Mouse (Mus musculus) liver, postnatal 0 days (tissue): ENCODE data around the gene Cutal. TPM values are rescaled to one million over a fixed set of nuclear protein-coding genes. Genes with fewer than 3 reads are reported as not detected.

Experiments
- ATAC-seq: fragments of 200-750 bp; cut with Nextera tagmentation; 2 replicates; pipeline ENCODE4 v1.8.0; 2017; ENCODE audit warnings: mild to moderate bottlenecking, moderate library complexity
- DNase-seq: peaks from one replicate; pipeline ENCODE4 v3.0.0-alpha.2; 2016
- H3K27ac ChIP-seq: fragments of 300-500 bp; sonication (generic); 2 replicates; pipeline ENCODE4 v1.5.1; 2014; ENCODE audit warnings: antibody characterized with exemption, moderate library complexity, mild to moderate bottlenecking, low read depth
- H3K27me3 ChIP-seq: fragments of 300-500 bp; sonication (generic); 2 replicates; pipeline ENCODE4 v1.6.1; 2014; ENCODE audit warnings: low read length, control low read depth, mixed read lengths; ENCODE audit not compliant: insufficient read depth
- H3K36me3 ChIP-seq: fragments of 300-500 bp; sonication (generic); replicated peaks from 2 replicates; pipeline ENCODE4 v1.6.1; 2014; ENCODE audit warnings: mild to moderate bottlenecking, control low read depth, low read length, moderate library complexity, mixed read lengths; ENCODE audit not compliant: insufficient read depth
- H3K4me1 ChIP-seq: fragments of 300-500 bp; sonication (generic); 2 replicates; pipeline ENCODE4 v1.6.1; 2014; ENCODE audit warnings: antibody characterized with exemption, mild to moderate bottlenecking, control low read depth; ENCODE audit not compliant: insufficient read depth
- H3K4me2 ChIP-seq: fragments of 300-500 bp; sonication (generic); 2 replicates; pipeline ENCODE4 v1.6.1; 2014; ENCODE audit warnings: low read depth, mild to moderate bottlenecking, low read length, moderate library complexity, mixed read lengths
- H3K4me3 ChIP-seq: fragments of 300-500 bp; sonication (generic); 2 replicates; pipeline ENCODE4 v1.5.1; 2014; ENCODE audit warnings: low read depth, low read length
- H3K9ac ChIP-seq: fragments of 300-500 bp; sonication (generic); replicated peaks from 2 replicates; pipeline ENCODE4 v1.6.1; 2014; ENCODE audit warnings: mild to moderate bottlenecking, moderate library complexity
- H3K9me3 ChIP-seq: fragments of 300-500 bp; sonication (generic); 2 replicates; pipeline ENCODE4 v1.6.1; 2016; ENCODE audit warnings: mild to moderate bottlenecking, control low read depth, low read length, mixed read lengths
- CTCF ChIP-seq: sonication (generic); IDR thresholded peaks from 2 replicates; pipeline ENCODE4 v1.5.1; 2016; ENCODE audit warnings: antibody characterized with exemption, low read depth
- EP300 ChIP-seq: IDR thresholded peaks from 2 replicates; pipeline ENCODE4 v1.6.1; 2016; ENCODE audit warnings: antibody characterized with exemption, low read depth, mild to moderate bottlenecking
- WGBS: fragments of 180-500 bp; shearing (Covaris S2); extraction: QIAGEN DNeasy Blood & Tissue Kit; methylation state at CpG from one replicate; pipeline ENCODE4 v1.1.7; 2014; ENCODE audit not compliant: insufficient replicate concordance; 5-methylcytosine and 5-hydroxymethylcytosine counted together
- polyA plus RNA-seq: library from polyadenylated mRNA; unstranded; fragments of >200 nt; fragmentation: Nextera tagmentation; extraction: Ambion mirVana; gene quantifications from 2 replicates; pipeline ENCODE4 v1.2.1, GENCODE M21; 2015

Cutal gene
- polyA plus RNA-seq, 1 experiment from 2014 or later: 8.5 TPM

DNA sequence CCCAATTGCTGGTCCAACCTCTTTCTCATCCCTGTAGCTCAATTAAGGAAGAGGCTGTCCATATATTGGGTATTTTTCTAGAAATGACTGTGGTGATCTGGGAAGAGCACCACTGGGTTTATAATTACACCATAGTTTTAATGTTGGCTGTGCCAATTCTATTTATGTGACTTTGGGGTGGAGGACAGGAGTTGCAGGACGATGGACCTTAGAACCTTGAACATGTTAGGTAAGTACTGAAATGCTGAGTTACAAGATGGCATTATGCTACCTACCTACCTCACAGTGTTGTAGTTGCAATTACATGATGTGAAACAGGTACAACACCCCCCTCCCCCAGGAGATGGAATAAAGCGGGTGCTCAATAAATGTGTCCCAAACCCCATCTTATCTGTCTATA, 8.6 kb downstream of the Cutal start:
- H3K27ac ChIP-seq: no peak overlapping the region
- peak; percentile 52 for ATAC-seq
- 71% methylated on average over 2 of the region's 2 CpGs for WGBS

DNA sequence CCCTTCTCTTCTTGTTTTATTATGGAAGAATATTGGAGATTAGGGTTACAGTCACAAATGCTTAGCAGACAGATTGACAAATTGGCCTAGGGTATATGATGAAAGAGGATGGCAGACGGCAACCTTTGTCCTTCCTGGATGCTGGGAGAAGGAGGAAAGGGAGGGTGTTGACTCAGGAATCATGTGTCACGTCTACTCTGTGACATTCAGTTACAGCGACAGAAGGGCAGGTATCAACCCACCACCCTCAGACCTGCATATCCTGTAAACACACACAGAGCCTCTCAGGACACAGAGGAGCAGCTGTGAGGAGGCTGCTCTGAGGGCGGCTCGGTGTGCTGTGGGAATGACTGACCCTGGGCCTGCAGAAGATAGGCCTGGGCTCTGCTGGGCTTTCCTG, 9.0 kb downstream of the Cutal start:
- no peak overlapping the region for H3K4me3 ChIP-seq
- H3K9me3 ChIP-seq: no peaks in the 10 kb centered on the region
- 40% methylated on average over 5 of the region's 5 CpGs for WGBS
- TF ChIP-seq EP300: no peak
- TF ChIP-seq CTCF: no peak
- no peak overlapping the region for H3K9ac ChIP-seq
- H3K4me1 ChIP-seq: 0 out of 2 replicates have a peak, but pooled peaks cover 2% of the 10 kb centered on the region
- ATAC-seq (peak; percentile 92), DNase-seq (peak; percentile 42)
- H3K27ac ChIP-seq: peak overlapping the region; percentile 72
- 0 out of 2 replicates have a peak, but pooled peaks cover 2% of the 10 kb centered on the region for H3K36me3 ChIP-seq
- H3K4me2 ChIP-seq: no peak overlapping the region
- no peaks in the 10 kb centered on the region for H3K27me3 ChIP-seq

More for the DNA sequence above, 8.6 kb downstream of the Cutal start:
- Histone ChIP-seq H3K4me2 (no peak overlapping the region), H3K9me3 (no peaks in the 10 kb centered on the region), H3K9ac (no peak overlapping the region), H3K4me3 (no peak overlapping the region), H3K4me1 (0 out of 2 replicates have a peak, but pooled peaks cover 2% of the 10 kb centered on the region), H3K36me3 (0 out of 2 replicates have a peak, but pooled peaks cover 2% of the 10 kb centered on the region), H3K27me3 (no peaks in the 10 kb centered on the region)
- no peak for DNase-seq
- TF ChIP-seq CTCF: no peak
- no peak for TF ChIP-seq EP300

DNA sequence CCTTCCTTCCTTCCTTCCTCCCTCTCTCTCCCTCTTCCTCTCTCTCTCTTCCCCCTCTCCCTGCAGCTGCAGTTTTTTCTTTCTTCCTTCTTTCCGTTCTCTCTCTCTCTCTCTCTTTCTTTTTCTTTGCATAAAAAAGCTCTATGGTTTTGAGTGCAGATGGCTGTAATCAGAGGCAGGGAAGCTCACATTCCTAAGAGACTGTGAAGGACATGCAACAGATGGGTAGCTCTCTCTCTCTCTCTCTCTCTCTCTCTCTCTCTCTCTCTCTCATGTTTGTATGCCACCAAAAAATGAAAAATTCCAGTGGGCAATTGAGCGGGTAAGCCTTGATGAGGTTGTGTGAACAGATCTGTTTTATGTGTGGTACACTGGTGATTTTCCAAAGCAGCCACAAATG, 10.0 kb downstream of the Cutal start:
- Histone ChIP-seq H3K36me3 (0 out of 2 replicates have a peak, but pooled peaks cover 2% of the 10 kb centered on the region), H3K9ac (no peak overlapping the region), H3K27ac (no peak overlapping the region), H3K4me1 (0 out of 2 replicates have a peak, but pooled peaks cover 2% of the 10 kb centered on the region), H3K4me3 (no peak overlapping the region), H3K4me2 (no peak overlapping the region), H3K27me3 (no peaks in the 10 kb centered on the region), H3K9me3 (no peaks in the 10 kb centered on the region)
- TF ChIP-seq EP300 (no peak), CTCF (no peak)
- 74% methylated on average over 2 of the region's 2 CpGs for WGBS
- DNase-seq (no peak), ATAC-seq (no peak)

DNA sequence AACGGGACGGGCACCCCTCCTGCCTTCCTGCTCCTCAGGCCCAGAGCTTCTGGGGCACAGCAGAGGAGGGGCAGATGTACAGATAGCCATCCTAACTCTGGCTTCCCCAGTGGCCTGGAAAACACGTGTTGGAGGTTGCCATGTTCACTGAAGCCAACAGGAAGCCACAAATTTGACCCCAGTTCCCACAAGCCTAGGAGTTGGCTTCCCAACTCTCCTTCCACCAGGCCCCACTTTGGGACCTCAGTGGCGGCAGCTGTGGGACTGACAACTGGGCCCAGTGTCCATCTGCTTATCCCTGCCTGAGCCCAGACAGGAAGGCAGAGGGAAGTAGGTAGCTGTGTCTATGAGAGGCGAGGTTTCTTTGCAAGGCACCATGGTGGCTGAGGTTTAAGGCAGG, 19.8 kb downstream of the Cutal start:
- H3K9me3 ChIP-seq: no peaks in the 10 kb centered on the region
- H3K4me2 ChIP-seq: no peak overlapping the region
- no peak overlapping the region for H3K27ac ChIP-seq
- H3K4me3 ChIP-seq: no peak overlapping the region
- WGBS: 49% methylated on average over 5 of the region's 5 CpGs
- H3K36me3 ChIP-seq: peaks cover under 1% of the 10 kb centered on the region; the same call in 1 of the 2 replicates
- no peaks in the 10 kb centered on the region for H3K4me1 ChIP-seq
- no peaks in the 10 kb centered on the region for H3K27me3 ChIP-seq
- TF ChIP-seq EP300 (no peak), CTCF (no peak)
- ATAC-seq (no peak), DNase-seq (no peak)
- H3K9ac ChIP-seq: no peak overlapping the region

DNA sequence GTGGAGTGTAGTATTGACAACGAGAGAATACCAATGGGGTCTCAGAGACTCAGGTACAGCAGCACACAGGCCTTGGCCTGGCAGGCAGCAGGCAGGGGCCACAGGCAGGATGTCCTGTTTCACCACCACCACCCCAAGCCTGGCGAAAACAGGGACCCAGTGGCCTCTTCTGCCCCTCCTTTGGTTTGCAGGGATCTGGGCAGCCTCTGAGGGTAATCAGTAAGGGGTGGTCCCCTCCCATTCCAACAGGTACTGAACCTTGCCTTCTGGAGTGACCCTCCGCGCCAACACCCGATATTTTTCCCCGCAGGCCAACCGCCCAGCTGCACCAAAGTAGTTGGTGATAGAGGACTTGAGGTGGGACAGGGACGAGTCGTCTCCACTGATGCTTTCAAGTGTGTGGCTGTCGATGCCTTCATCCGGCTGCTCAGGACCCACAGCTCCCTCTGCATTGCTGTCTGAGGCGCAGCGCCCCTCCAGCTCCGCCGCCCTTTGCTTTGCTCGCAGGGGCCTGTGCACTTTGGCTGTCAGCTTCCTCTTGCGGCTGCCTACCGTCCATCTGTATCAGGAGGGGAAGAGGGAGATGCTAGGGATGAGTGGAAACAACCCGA, 21.4 kb downstream of the Cutal start:
- H3K9me3 ChIP-seq: no peaks in the 10 kb centered on the region
- DNase-seq: no peak
- 79% methylated on average over 19 of the region's 19 CpGs for WGBS
- no peak overlapping the region for H3K9ac ChIP-seq
- no peaks in the 10 kb centered on the region for H3K27me3 ChIP-seq
- no peaks in the 10 kb centered on the region for H3K4me1 ChIP-seq
- H3K27ac ChIP-seq: no peak overlapping the region
- TF ChIP-seq EP300 (no peak), CTCF (no peak)
- ATAC-seq: no peak
- H3K4me3 ChIP-seq: no peak overlapping the region
- H3K36me3 ChIP-seq: peaks cover 5% of the 10 kb centered on the region; the same call in 1 of the 2 replicates
- no peak overlapping the region for H3K4me2 ChIP-seq

DNA sequence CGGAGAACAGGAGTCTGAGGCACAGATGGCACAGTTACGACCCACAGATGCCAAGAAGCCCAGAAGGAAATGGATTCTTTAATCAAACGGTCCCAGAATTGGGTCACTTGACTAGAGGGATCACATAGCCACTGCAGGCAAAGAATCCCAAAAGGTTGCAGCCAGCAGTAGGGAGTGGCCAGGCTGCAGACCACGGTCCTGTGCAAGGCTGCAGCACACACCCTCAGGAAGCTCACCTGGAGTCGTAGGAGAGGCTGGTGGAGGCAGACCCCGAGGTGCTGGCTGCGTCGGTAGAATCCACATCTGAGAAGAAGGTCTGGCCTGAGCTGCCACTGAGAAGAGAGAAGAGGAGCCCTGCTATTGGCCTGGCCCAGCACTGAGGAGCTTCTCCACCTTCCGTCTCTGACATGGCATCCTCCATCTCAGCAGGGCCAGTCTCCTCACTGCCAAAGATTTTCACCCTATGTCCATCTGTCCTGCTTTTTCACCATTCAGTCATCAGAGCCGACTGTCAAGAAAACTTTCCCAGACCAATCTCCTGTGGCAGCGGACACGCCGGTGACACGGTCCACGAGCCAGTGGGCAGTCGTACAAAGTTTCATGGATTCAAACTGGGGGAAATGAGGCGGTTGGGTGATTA, 22.7 kb downstream of the Cutal start:
- no peak for DNase-seq
- H3K4me2 ChIP-seq: no peak overlapping the region
- no peaks in the 10 kb centered on the region for H3K4me1 ChIP-seq
- no peak for ATAC-seq
- peaks cover 9% of the 10 kb centered on the region for H3K36me3 ChIP-seq
- H3K27me3 ChIP-seq: no peaks in the 10 kb centered on the region
- H3K9ac ChIP-seq: no peak overlapping the region
- H3K27ac ChIP-seq: no peak overlapping the region
- WGBS: 80% methylated on average over 17 of the region's 17 CpGs
- H3K9me3 ChIP-seq: no peaks in the 10 kb centered on the region
- no peak overlapping the region for H3K4me3 ChIP-seq
- TF ChIP-seq CTCF (no peak), EP300 (no peak)
